Mouse (Mus musculus): ENCODE results near the gene Zp3. TPM values are rescaled to one million over a fixed set of nuclear protein-coding genes. Genes with fewer than 3 reads are reported as not detected.
A peak's percentile ranks its signal among the peaks of the same experiment; 100 is the strongest.

The Zp3 gene
- 0.20 TPM in 1 of 2 replicates, not detected in the other for total RNA-seq (2015)
- total RNA-seq (2017) = not detected in 2 replicates

GRCm38 (mm10) chr5:135979904-135980303, at the start of gene Zp3:
Gene Zp3, plus strand, starts transcription at chr5:135980099.
- no peak for ATAC-seq (ENCODE audit: poor library complexity, severe bottlenecking)

DNA sequence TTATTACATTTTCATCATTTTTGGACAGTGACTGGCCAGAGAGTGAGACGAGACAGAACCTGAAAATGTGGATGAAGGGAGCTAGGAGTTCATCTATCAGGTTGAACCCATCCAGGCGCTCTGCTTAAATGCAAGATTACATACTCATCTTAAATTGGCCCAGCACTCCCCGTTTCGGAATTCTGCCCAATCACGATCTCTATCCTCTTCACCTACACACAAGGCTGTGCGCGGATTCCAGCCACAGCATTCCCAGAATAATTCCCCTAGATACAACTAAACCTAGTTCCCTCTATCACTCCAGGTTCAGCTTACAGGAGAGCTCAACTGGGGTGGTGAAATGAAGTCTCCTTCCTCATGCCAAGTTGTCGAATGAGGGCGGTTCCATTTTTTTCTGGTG, 48.4 kb upstream of the Zp3 start:
- no peak for ATAC-seq (ENCODE audit: poor library complexity, severe bottlenecking)

DNA sequence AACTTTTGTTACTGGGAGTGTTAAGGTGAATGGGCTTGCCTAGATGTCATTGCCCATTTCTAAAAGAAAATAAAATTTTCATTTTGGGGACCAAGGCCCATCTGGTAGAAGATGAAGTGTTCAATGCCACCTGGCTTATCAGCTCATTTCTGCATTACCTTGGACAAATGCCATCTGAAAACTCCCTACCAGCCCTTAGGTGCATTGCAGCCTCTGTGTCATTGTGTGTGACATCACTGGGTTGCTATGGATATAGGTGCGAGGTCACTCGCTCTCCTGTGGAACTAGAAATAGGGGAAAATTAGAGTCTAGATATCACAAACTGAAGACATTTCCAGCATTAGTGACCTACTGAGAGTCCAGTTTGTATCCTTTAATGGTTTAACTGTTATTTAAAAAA, 47.5 kb upstream of the Zp3 start:
- ATAC-seq (ENCODE audit: poor library complexity, severe bottlenecking) = no peak

- ATAC-seq (ENCODE audit: poor library complexity, severe bottlenecking) = no peak
Observed at GRCm38 (mm10) chr5:135933222-135933899, 46.5 kb upstream of the Zp3 start.

GRCm38 (mm10) chr5:135933900-135934441, 45.9 kb upstream of the Zp3 start:
- ATAC-seq (ENCODE audit: poor library complexity, severe bottlenecking) = peak; percentile 68

- peak; percentile 90 for ATAC-seq (ENCODE audit: poor library complexity, severe bottlenecking)
Observed at GRCm38 (mm10) chr5:135934481-135935175, 45.3 kb upstream of the Zp3 start, which contains the start of gene Ywhag. Gene Ywhag, minus strand, starts transcription at chr5:135934616.

GRCm38 (mm10) chr5:135935176-135935523, 44.7 kb upstream of the Zp3 start:
- peak; percentile 13 for ATAC-seq (ENCODE audit: poor library complexity, severe bottlenecking)

GRCm38 (mm10) chr5:135935641-135936190, 44.2 kb upstream of the Zp3 start:
- no peak for ATAC-seq (ENCODE audit: poor library complexity, severe bottlenecking)

DNA sequence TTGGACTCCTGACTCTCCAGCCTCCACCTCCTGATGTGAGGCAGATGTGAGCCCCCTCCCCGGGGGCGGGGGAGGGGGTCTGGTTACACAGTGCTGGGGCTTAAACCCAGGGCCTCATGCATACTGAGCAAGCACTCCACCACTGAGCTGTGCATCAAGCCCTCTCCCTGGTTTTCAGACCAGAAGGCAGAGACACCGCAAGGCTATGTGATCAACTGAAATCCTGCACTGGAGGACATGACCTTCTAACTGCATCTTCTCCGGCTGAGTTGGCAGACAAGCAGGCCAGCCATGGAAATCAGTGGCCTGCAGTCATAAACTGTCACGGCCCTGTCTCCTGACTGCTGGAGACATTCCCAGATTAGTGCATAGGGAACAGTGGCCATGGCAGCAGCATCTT, 39.3 kb upstream of the Zp3 start:
- ATAC-seq (ENCODE audit: poor library complexity, severe bottlenecking) = no peak

GRCm38 (mm10) chr5:135942710-135943109, 37.2 kb upstream of the Zp3 start:
- ATAC-seq (ENCODE audit: poor library complexity, severe bottlenecking) = no peak

DNA sequence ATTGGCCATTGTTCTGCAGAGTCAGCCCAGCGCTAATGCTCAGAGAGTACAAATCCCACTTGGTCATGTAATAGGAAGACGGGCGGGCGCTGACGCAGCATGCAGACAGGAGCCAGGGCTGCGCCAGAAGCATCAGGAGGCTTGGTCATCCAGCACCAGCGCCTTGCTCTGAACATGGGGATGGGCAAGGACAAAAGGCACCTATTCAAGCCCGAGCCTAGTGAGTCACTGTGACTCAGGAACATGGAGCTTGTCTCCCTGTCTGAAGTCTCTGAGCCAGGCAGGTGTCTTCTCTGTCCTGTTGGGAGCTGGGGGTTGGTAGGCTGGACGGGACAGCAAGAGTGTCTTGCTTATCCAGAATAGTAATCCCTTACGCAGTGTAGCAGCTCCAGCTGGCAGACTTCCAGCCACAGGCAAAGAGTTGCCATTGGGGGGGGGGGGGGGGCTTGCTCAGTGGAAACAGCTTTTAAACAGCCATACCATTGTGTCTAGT, 33.9 kb upstream of the Zp3 start:
- no peak for ATAC-seq (ENCODE audit: poor library complexity, severe bottlenecking)

DNA sequence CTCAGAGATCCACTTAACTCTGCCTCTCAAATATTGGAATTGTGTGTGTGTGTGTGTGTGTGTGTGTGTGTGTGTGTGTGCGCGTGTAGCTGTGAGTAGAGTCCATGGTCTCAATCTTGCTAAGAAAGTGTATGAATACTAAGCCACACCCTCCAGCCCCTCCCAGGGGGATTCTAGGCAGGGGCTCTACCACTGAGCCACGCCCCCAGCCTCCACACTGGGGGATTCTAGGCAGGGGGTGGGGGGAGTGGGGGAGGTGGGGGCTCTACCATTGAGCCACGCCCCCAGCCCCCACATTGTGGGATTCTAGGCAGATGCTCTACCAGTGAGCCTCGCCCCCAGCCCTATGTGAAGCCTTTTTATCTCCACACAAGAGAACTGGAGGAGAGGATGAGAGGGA, 33.3 kb upstream of the Zp3 start:
- no peak for ATAC-seq (ENCODE audit: poor library complexity, severe bottlenecking)

- ATAC-seq (ENCODE audit: poor library complexity, severe bottlenecking) = peak; percentile 74
Observed at GRCm38 (mm10) chr5:135950710-135951412, 29.0 kb upstream of the Zp3 start.

- peak; percentile 59 for ATAC-seq (ENCODE audit: poor library complexity, severe bottlenecking)
Observed at GRCm38 (mm10) chr5:135951660-135952059, 28.2 kb upstream of the Zp3 start.

DNA sequence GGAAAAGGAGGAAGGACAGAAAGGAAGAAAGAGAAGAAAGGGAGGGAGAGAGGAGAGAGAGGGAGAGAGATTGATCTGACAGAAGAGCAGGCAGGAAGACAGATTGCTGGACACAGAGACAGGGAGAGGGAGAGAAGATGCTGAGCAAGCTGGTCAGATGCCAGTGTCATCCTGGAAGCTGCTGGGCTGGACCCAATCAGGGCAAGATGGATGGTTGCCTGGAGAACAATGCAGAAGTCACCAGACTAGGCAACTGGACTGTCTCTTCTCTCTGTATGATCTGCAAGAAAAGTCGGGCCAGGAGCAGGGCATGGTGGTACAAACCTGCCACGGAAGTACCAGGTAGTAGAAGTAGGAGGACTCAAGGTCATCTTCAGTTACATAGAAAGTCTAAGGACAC, 27.1 kb upstream of the Zp3 start:
- ATAC-seq (ENCODE audit: poor library complexity, severe bottlenecking) = no peak

- ATAC-seq (ENCODE audit: poor library complexity, severe bottlenecking) = no peak
Observed at GRCm38 (mm10) chr5:135956300-135957206, 23.3 kb upstream of the Zp3 start.

- peak; percentile 79 for ATAC-seq (ENCODE audit: poor library complexity, severe bottlenecking)
Observed at GRCm38 (mm10) chr5:135957207-135957974, 22.5 kb upstream of the Zp3 start.

DNA sequence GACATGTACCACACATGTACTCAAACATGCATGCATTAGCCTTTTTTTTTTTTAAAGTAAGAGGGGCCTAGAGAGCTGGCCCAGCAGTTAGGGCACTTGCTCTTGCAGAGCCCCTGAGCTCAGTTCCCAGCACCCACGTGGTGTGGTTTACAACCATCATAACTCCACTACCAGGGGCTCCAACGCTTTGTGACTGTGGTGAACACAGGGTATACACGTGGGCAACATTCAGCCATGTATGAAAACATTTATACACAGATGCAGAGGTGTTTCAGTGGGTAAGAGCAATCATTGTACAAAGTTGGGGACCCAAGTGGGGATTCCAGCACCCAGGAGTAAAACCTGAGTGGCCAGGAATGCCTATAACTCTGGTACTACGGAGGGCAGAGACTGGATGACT, 21.5 kb upstream of the Zp3 start:
- ATAC-seq (ENCODE audit: poor library complexity, severe bottlenecking) = no peak

DNA sequence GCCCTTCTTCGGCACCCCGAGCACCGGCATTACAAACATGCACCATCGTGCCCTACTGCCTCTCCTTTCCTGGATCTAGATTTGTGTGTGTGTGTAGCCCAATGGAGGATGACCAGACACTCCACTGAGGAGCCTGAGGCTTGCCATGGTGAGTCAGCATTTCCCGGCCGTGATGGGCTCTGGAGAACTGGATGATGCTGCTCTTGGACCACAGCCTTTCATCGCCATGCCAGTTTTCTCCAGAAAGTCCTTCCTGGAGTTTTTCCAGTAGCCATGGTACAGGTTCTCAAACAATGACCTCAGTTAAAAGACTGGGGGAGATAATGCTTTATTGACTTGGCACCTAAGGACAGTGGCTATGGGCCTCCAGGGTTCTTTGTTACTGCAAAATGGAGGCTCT, 20.0 kb upstream of the Zp3 start:
- ATAC-seq (ENCODE audit: poor library complexity, severe bottlenecking) = no peak
